Mouse (Mus musculus): ENCODE measurements around the gene Spata4.

DNA sequence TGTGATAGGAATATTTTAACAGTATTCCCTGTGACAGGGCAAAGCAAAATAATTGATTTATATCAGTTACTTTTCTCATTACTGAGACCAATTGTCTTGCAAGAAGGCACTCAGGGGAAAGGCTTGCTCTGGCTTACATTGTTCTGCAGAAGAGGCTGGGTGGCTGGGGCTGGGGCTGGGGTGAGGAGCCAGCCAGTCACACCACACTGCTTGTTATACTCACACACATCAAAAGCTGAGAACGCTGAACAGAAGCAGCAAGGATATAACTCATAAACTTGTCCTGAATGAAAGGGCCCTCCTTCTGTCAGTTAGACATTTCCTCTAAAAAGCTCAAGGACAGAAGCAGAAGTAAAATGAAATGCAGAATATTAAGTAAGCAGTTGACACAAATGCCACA, 17.7 kb upstream of the Spata4 start:
- TF ChIP-seq CTCF (IDR thresholded peaks at IDR 0.05) (no peak), EP300 (IDR thresholded peaks at IDR 0.05) (no peak)
